Mouse (Mus musculus) heart, adult 18-20 months (tissue): ENCODE data around the gene Tmem121. TPM values are rescaled to one million over a fixed set of nuclear protein-coding genes. Genes with fewer than 3 reads are reported as not detected.
A peak's percentile ranks its signal among the peaks of the same experiment; 100 is the strongest.
"Not testable (repeated sequence)": the region's sequence is repeated elsewhere in the genome, so short reads cannot be mapped to it uniquely, and the experiment has no call there.

Source experiments
- DNase-seq, 2 experiments: peaks; one replicate each; pipeline ENCODE4 v3.0.0; 2021 to 2022; ENCODE audit warnings: mixed read lengths in 1 of 2
- total RNA-seq, 2 experiments: library from RNA; stranded (reverse); gene quantifications; 2 replicates each; pipeline ENCODE4 v1.2.3; 2021

The Tmem121 gene
- total RNA-seq, 2 experiments from 2014 or later = not detected

DNA sequence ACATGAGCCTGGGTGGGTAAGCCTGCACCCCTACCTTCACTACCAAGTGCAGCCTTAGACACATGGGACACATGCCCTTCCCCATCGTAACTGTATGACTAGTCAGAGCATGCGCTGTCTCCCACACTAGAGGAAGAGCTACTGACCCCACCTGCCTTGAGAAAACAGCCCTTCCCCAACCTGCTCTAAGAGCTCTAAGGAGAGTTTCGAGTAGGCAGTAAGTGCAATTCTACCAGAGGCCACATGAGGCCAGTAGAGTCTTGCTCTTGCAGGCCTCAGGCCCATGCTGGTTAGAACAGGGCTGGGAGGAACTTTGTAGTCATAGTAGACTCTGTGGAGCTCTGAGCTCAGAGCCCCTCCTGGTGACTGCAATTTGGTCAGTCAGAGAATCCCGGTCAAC is 34.7 kb downstream of the Tmem121 start:
- peak; percentile 59 to 72 for DNase-seq

DNA sequence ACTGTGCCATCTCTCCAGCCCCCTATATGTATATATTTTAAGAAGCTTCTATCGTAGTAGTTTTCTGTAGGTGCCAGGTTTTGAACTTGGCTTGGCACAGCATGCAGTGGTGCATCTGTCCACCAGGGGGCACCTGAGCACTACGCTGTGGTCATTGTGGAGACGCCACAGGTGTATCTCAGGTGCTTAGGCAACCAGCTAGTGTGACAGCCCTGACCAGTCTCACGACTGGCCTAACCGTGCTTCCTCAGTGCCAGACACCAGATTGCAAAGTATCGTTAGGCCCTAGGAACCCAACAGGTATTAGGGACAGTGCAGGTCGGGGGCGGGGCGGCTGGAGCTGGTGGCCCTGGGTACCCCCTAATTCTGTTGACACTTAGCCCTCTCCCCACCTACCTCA is 35.6 kb downstream of the Tmem121 start:
- DNase-seq = no peak

DNA sequence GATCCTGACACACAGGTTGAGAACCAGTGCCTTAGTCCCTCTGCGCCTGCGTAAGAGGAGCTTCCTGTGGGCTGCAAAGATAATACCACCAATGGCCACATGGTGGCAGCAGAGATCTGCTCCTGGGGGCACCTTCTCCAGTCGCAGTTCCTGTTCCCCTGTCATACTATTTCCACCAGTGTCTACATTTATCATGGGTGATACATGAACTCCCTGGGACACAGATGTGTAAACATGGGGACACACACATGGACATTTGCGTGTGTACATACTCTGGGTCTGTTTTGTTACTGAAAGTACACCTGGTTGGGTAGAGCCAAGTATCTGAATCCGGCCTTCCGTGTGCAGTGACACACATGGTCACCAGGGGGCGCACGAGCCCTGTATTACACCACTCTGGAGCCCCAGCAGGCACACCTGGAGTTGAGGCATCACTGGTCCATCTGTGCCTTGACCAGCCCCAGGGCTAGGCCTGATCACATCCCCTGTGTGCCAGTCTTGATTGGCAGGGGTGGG is 36.4 kb downstream of the Tmem121 start:
- DNase-seq = peak; percentile 90 to 96

DNA sequence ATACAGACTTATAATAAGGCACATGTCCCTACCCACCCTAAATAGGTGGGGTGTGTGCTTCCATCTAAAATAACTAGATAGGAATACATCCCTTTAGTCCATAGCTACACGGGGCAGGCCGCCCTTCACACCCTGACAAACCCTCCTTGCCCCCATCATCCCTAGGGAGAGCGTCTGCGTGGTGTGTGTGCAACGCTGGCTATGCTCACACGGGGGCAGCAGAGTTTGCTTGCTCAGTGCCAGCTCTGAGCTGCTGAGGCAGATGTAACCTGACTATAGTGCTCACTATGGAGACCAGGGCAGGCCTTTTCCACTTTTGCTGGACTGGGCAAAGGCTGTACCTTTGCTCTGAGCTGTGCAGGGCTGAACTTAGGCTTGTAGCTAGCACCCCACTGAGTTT is 37.0 kb downstream of the Tmem121 start:
- peak; percentile 57 to 63 for DNase-seq

DNA sequence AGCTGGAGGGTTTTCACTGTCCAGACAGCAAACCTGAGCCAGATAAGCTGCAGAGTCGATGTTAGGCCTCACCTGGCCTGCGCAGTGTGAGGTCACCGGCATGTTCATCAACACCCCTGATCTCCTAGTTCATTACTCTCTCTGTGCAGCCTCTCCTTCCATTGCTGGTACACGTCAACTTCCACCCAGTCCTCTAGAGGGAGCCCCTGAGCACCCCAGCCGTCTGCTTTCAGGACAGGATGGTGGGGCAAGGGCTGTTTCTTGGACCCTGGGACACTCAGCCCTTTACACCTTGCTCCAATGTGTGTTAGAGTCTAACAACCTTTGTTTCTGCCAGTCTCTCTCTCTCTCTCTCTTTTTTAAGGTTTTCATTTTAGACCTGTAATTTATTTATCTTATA is 38.5 kb downstream of the Tmem121 start:
- DNase-seq = peak in 1 of 2 experiments; percentile 29

GRCm38 (mm10) chr12:113224687-113225091 is 39.0 kb downstream of the Tmem121 start:
- DNase-seq = no peak

GRCm38 (mm10) chr12:113227970-113228593 is 42.4 kb downstream of the Tmem121 start:
- no peak for DNase-seq

DNA sequence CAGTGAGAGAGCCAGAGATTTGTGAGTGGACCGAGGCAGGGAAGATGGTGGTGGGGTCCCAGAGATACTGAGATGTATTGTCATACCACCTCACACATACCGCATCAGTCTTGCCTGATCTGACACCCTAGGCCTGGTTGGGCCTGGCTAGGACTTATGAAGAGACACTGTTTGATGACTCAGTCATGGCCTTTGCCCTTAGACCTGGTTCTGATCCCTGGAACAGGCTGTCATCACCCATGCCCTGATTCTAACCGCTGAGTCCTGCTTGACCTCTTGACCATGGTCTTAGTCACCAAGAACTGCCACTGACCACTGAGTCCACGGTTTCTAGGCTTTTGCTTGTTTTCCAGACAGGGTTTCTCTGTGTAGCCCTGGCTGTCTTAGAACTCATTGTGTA is 45.0 kb downstream of the Tmem121 start:
- no peak for DNase-seq

DNA sequence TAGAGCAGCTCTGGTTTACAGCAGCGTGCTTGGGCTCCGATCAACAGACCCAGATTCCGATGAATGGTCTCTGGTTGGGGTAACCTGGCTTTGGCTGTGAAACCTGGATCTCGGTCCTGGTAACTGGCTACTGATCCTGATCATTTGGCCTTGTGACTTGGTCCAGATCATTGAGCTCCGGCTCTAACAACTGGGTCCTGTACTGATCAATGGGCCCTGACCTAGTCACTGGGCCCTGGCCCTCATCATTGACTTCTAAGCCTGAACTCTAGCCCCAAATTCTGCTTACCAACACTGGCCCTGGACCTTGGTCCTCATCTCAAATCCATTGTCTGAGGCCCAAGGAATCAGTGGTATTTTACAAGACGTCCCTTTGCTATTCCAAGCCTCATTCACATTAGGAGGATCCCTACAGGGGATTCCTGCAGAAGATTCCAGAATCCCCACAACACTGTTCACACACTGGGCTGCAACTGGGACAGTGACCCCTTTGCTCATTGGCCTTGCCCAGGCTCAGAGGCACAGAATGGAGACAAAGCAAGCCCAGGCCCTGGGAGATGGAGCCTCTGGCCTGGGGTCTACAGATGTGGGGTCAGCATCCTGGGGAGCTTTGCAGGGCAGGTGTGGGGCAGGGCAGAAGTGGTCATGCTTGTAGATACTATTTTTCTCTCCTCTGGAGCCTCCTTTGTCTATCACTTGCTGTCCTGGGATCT is 46.0 kb downstream of the Tmem121 start:
- not testable (repeated sequence) for DNase-seq

DNA sequence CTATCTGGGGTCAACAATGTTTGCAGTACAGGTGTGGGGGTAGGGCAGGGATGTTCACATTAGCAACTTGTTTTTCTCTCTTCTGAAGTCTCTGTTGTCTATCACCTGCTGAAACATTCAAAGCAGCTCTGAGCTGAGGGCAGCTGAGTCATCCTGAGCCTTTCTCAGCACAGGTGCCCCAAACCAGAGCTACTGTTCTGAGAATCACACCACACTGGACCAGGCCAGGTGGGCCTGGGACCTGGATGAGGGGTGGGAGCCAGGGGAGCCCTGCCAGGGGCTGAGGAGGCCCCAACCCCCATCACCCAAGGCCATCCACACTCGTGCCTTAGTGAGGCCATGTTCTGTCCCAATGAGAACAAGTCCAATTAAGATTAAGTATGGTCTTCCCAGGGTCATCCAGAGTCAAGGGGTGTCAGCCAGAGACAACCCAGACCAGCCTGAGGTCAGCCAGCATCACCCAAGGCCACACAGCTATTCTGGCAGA is 46.6 kb downstream of the Tmem121 start:
- not testable (repeated sequence) for DNase-seq

Other genes starting within 250 kb of the Tmem121 start
- gene Nudt14, start 243.8 kb upstream of the Tmem121 start, total RNA-seq = 1 to 10 TPM; 8.2 to 9.2 TPM
- 10 to 100 TPM; 24.3 to 27.6 TPM for gene Btbd6, start 209.4 kb upstream of the Tmem121 start, total RNA-seq
- gene Brf1, start 185.2 kb upstream of the Tmem121 start, total RNA-seq = 10 to 100 TPM; 21.4 to 26.4 TPM
- gene Pacs2, start 171.4 kb upstream of the Tmem121 start, total RNA-seq = 10 to 100 TPM; 33.1 to 37.1 TPM
- gene Tex22, start 111.4 kb upstream of the Tmem121 start, total RNA-seq = not detected
- gene Mta1, start 87.7 kb upstream of the Tmem121 start, total RNA-seq = 10 to 100 TPM; 43.9 to 46.2 TPM
- gene Crip2, start 45.7 kb upstream of the Tmem121 start, total RNA-seq = 1,000 to 10,000 TPM; 1,463 to 1,557 TPM
- gene Crip1, start 39.6 kb upstream of the Tmem121 start, total RNA-seq = 100 to 1,000 TPM; 191 to 201 TPM
- under 1 TPM; 0.31 to 0.89 TPM for gene Tedc1, start 29.5 kb upstream of the Tmem121 start, total RNA-seq